Mouse (Mus musculus): ENCODE data around the gene Ascl3.

Gene Ascl3

DNA sequence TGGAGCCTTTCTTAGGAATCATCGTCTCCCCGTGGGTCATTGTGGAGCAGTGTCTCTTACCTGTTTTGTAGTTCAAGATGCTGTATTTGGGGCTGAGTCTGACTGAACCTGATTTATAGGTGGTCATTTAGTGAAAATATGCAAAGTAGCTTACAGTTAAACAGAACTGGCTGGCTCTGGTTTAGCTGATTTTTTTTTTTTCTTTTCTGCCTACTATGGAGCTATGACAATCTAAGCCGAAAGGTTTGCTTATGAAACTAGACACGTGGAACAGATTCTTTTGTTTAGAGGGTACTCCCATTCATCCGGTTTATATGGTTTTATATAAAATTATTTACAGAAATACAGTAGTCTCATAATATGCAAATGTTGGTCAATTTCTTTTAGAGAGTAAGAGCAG, at the start of gene Ascl3:
Gene Ascl3 (minus strand): TSS at position 101 of the 400 bp plus-strand sequence.
- DNase-seq (ENCODE audit: low spot score) = no peak

DNA sequence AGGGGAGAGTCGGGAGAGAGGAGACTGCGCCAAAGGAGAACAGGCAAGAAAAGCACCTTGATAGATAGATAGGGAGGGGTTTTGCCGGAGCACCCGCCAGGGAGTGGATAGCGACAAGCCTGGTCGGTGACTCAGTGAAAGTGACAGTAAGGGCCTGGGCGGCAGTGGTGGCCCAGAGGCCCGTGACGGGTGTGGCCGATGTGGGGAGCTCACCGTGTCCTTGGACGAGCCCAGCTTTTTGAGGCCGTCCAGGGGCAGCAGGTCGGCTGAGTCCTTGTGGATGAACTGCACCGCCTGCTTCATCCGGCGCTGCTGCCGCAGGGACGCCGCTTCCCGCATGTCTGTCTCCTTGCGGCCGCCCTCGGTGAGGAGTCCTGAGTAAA, 49.6 kb upstream of the Ascl3 start:
- DNase-seq (ENCODE audit: low spot score) = no peak

DNA sequence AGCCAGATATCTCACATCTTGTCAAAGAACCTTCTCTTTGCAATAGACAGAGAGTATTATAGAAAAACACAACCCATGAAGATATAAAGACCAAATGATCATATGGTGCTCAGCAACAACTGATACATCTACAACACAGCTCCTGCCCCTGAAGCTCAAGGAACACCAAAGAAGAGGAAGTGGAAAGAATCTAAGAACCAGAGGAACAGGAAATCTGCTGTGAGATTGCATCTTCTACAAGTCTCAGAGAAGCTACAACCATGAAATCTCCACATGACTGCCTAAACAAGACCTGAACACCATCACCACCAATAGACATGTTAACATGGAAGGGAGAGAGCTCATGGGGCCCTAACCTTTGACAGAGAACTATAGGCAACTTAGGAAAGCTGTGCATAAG, 40.7 kb upstream of the Ascl3 start:
- DNase-seq (ENCODE audit: low spot score) = no peak

DNA sequence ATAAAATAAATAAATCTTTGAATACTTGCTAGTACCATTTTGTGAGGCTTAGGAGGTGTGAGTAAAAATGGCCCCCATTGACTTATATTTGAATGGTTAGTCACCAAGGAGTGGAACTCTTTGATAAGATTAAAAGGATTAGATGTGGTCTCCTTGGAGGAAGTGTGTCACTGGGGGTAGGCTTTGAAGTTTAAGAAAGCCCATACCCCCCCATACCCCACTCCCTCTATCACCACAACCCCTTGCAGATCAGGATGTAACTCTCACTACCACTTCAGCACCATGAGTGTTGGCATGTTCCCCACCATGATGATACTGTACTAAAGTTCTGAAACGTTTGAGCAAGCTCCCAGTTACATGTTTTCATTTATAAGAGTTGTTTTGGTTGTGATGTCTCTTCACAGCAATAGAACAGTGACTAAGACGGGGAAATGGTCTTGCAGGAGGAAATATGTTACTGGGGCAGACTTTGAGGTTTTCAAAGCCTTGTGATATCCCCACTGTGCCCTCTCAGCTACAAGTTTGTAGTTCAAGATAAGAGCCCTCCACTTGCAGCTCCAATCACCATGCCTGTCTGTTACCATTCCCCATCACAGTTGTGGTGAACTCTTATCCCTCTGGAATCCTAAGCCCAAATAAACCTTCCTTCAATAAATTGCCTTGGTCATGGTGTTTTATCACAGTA, 37.3 kb upstream of the Ascl3 start:
- DNase-seq (ENCODE audit: low spot score) = peak; percentile 56

DNA sequence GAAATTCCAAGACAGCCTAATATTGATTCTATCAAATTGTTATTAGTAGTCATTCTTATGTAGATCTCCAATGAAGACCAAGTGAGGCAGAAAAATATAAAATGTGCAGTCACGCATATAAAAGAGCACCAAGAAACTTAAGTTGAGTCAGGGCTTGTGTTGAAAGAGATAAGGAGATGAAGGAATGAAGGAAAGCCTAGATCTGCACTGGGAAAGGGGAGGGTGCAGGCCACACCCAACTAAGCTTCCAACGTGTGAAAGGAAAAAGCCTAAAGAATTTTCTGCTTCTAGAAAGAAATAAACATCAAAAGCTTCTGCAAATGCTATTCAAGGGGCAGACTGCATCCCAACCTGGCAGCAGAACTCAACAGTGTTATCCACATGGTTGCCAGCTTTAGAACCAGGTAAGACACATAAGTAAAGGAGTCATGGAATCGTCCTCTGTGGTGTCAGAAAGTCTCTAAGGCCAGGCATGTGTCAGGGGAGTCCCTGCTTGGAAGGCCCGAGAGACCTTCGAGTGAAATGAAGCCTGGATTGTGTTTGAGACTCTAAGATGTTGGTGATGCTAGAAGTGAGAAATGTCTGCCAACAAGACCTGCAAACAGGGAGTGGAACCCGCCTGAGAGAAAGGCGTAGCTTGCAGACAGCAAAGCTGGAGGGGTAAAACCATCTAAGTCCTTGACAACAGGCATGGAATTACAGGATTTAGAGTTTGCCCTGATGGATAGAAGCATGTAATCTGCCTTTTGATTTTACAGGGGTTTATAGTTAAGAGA, 36.2 kb upstream of the Ascl3 start:
- no peak for DNase-seq (ENCODE audit: low spot score)

DNA sequence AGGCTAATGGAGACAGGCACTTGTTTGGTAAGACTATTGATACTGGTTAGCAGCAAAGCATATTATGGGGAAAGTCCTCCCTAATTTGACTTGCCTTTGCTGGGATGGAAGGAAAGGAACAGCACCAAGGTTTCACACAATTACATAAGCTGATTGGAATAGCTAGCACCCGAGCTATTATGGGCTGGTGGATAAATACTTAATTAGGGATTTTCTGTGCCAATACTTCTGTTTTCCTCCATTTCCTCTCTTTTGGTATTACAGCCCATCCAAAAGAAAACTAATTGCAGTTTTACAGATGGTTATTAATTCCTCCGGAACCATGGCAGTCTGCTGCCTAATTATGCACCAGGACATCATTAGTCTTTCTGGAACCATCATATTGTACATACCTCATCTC, 32.5 kb upstream of the Ascl3 start:
- no peak for DNase-seq (ENCODE audit: low spot score)

DNA sequence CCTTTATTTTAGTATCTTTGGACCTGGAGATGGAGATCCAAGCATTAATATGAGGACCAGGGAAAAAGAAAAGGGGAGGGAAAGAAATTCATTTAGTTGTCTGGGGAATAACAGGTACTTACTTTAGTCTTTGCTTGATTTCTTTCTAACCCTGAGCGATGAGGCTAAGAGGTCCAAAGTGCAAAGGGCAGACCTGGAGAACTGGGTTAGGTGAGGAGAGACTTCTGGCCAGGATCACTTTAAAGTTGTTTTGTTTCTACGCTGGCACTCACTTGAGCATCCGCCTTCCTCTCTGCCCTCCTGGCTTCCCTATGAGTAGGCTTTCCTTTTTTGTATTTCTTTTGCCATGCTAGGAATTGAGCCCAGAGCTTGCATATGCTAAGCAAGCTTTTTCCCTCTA, 24.8 kb upstream of the Ascl3 start:
- DNase-seq (ENCODE audit: low spot score) = no peak

DNA sequence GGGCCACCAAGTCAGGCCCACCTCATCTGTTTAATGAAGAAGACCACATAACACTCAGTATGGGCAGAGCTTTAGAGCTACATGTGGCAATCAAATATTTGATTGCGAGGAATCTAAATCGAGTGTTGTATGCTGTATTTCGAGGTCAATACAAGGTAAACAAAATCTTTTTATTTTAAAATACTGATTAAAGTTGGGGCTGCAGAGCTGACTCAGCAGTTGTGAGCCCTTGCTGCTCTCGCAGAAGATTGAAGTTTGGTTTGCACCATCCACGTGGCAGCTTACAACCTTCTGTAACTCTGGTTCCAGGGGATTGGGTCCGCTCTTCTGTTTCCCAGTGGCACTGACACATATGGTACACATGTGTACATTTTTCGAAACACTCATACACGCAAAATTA, 22.5 kb upstream of the Ascl3 start:
- no peak for DNase-seq (ENCODE audit: low spot score)

DNA sequence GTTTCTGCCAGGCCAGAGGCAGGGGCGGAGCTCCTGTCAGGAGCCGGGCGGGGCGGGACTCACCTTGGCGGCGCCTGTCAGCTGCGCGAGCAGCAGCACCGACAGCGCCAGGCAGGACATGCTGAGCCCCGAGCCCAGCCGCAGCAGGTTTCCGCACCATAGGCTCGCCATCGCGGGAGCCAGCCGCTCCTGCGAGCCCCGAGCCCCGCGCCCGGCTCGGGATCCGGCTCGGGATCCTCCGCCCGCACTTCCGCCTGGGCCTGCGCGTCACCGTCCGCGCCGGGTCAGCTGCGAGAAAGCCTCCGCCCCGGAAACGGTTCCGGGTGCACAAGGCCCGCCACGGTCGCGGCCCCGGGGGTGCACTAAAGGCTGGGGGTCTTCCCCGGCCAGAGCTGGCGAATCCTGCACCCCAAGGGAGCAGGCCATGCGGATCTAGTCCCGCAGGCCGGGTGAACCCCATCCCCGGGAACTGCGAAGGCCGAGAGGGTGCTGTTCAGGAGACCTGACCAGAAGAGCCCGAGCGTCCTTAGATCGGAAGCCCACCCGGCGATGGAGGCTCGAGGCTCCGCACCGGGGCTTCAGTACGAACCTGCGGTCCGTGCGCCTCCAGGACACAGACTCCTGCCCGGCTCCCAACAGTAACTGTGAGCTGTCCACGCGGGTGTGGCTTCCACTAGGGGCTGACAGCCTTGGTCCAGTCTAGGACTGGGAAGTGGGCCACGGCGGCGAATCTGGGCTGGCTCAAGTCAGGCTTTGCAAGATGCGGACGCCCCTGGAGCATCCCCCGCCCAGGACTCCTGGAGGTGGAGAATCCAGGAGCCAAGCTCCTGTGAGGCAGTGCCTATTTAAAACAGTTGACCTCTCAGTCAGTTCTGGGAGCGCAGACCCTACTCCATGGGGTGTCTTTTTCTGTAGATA, 20.7 kb upstream of the Ascl3 start, which contains the start of gene Tmem9b:
Gene Tmem9b (minus strand): TSS at position 868 of the 918 bp plus-strand sequence.
- peak; percentile 80 for DNase-seq (ENCODE audit: low spot score)

DNA sequence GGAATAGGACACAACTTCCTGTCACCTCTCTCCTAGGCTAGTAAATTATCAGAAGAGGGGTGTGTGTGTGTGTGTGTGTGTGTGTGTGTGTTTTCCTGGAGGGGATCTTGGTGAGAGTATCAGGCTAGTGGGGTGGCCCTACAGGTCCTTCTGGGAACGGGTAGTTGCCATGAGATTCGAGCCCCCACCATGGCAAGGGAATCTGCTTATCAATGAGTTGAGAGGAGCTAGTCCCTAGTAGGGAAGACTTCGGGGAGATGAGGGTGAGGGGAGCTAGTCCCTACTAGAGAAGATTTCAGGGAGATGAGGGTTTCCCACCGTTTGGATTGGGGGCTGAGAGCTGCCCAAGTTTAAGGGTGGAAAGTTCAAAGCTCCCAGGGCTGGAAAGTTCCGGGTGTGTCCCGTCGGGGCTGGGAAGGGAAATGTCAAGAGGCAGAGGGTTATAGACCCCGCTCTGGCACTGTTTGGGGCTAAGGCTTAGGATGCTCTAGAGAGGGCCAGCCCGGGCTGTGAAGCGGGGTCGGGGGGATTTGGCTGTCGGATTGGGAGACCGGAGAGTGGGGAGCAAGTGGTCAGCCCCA, 20.0 kb upstream of the Ascl3 start:
- DNase-seq (ENCODE audit: low spot score) = no peak

DNA sequence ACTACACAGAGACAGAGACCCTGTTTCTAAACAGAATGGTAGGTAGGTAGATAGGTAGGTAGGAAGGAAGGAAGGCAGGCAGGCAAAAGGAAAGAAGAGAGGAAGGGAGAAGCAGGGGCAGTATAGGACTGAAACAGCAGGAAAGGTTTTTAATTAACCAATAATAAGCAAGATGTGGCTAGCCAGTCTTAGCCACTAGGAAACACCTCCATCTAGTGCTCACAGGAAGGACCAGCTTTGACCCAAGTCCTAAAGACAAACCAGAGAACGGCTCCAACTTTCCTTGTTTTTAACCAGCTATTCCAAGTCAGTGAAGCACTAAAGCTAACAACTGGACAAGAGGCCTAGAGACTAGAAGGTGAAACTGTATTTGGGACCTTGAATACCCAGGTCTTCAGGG, 16.2 kb upstream of the Ascl3 start:
- DNase-seq (ENCODE audit: low spot score) = no peak

DNA sequence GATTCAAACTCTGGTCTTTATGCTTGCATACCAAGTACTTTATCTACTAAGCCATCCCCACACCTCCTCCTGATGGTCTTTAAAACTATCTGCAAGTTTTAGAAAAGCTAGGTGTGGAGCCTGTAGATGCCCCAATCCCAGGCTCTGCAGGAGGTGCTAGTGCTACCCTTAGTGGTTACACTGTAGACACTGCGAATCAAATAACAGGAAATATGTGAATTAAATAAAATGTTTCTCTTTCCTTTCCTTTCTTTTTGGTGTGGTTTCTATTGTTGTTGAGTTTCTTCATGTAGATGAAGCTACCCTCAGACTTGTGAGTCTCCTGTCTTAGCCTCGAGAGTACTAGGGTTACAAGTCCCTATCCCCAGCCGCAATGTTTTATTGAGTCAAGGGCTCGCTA, 10.2 kb upstream of the Ascl3 start:
- peak; percentile 32 for DNase-seq (ENCODE audit: low spot score)

DNA sequence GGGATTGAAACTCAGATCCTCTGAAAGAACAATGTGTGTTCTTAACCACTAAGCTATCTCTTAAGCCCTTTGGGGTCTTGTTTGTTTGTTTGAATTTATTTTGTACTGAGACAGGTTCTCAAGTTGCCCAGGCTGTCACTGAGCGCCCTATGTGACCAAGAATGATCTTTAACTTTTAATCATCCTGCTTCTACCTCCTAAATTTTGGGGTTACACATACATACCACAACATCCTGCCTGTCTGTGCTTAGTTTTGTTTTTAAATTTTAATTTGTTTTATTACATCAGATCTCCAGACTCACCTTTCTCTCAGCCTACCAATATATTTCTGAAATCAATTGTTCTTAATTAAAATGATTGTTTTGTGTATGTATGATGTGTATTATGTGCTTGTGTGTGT, 9.5 kb upstream of the Ascl3 start:
- DNase-seq (ENCODE audit: low spot score) = no peak

DNA sequence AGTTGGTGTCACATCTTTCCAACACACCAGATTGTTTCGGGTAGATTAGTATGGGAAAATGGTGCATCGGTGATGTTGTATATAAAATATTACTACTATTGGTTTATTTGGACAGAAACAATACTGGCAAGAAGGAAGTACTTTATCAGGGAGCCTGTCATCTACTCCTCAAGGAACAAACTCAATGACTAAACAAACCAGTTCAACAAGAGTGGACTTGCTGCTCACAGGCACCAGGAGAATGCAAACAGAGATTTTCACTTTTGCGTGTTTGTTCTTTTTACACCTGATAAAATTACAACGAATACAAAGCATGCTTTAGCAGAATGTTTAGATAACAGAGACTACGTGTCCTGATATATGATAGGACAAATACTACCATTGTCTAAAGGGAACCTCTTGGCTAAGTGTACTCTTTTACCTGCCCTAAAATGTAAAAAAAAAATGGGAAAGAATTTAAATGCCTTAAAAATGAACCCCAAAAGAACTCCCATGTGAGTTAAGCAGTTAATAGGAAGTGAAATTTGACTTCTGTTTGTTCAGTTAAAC, 8.4 kb upstream of the Ascl3 start:
- DNase-seq (ENCODE audit: low spot score) = no peak

DNA sequence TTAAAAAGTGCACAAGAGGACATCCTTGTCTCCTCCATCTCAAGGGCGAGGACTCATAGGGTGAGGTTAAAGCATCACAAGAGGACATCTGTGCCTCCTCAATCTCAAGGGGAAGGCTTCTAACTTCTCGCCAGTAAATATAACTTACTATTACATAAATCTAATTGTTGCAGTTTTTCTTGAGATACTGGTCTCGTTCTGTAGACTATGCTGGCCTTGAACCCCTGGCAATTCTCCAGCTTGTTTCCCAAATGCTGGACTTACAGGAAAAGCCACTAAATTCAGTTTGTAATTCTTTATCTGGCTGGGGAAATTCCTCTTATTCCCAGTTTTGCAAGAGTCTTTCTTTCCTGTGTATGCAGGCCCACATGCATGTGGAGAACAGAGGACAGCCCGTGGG, 3.3 kb upstream of the Ascl3 start:
- no peak for DNase-seq (ENCODE audit: low spot score)

DNA sequence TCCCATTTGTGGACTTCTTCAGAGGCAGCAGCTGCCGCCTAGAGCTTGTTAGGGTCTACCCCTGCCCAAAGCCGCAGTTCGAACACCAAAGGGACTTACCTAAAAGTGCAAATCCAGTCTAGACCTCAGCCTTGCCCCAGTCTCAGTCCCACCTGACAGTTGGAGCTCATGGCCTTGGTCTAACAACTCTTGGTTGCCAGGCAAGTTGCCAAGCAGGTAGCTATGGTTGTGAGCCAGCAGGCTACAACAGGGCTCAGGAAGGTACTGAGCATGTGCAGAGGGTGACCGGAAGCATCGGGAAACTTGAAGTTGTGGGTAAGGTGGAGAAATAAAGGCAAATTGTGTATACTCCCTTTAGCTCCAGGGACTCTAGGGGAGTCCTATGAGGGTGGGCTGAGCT, 7.8 kb downstream of the Ascl3 start, which contains the start of gene BC051019:
Gene BC051019 (minus strand): TSS at position 154 of the 400 bp plus-strand sequence.
- no peak for DNase-seq (ENCODE audit: low spot score)

DNA sequence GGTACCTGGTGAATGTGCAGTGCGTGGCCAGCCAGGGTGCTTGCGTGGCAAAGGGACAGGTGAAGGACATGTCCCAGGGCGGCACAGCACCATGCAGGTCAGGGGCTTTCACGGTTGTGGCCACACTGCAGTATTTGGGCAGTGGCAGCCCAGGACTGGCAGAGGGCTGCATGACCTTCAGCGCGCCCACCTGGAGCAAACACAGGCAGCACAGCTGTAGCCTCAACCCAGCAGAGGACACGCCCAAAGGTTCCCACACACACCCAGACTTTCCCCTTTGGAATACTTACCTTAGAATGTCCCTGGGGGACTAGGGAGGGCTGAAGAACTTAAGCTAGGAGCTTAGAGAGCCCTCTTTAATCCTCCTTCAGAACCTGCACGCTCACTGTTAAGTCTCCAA, 8.4 kb downstream of the Ascl3 start:
- DNase-seq (ENCODE audit: low spot score) = no peak

DNA sequence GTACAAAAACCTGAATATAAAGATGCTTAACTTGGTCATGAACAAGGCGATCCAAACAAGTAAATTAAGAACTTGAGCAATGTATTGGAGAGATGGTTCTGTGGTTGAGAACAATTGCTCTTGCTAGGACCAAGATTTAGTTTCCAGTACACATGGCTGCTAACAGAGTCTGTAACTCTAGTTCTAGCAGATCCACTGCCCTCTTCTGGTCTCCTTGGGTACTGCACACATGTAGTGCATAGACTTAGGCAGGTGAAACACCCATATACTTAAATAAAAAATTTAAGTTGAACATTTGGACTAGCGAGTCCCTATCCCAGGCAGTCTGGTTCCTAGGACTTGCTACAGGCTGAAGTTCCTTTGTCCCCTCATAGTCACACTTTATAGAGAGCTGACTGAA, 8.9 kb downstream of the Ascl3 start:
- no peak for DNase-seq (ENCODE audit: low spot score)

DNA sequence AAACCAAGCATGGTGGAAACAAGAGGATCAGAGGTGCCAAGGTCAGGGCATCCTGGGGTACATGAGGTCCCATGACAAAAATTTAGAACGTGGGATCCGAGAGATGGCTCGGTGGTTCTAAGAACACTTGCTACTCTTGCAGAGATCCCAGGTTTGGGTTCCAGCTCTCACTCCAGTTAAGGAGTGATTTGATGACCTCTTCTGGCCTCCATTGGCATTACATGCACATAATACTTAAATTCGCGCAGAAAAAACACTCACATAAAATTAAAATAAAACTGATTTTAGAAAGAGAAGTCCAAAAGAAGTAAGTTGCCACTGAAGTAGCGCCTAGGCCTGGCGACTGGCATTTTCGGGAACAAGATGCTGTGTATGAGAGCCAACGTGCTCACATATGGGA, 12.2 kb downstream of the Ascl3 start:
- DNase-seq (ENCODE audit: low spot score) = no peak

DNA sequence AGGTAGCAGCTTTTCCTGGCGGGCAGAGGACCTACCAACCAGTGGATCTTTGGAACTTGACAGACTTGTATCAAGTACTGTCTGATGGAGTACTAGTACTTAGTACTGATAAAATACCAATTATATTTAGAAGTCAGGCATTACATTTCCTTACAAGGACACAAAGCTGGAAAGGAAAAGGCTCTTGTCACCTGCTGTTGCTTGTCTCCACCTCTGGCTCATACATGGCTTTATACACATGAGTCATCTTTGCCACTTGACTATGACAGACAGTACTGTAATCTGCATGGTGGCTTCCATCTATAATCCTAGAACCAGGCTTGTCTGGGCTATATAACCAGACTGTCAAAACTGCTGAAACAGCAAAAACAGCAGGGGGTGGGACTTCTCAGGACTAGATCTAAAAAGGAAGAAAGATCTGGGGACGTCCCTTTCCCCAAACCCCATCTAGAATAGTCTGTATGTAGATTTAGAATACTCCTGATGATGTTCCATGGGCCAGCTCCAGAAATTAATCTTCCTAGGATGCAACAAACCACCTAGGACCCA, 18.0 kb downstream of the Ascl3 start:
- DNase-seq (ENCODE audit: low spot score) = no peak

DNA sequence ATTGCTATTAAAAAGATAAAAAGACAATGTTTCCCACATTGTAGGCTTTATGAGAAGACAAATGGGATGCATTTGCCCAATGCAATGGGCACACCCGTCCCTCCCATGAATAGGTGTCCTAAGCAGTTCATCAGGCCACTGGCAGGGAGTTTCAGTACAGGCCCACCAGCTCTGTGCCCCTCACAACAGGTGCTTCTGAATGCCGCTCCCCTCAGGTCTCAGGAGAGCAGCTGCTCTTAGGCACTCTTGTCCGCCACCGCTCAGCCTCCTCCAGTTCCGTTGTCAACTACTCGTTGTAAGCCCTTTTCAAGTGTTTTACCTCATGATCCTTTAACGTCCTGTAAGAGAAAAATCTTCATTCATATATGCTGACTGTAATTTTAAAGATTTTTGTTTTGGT, 19.3 kb downstream of the Ascl3 start:
- no peak for DNase-seq (ENCODE audit: low spot score)

DNA sequence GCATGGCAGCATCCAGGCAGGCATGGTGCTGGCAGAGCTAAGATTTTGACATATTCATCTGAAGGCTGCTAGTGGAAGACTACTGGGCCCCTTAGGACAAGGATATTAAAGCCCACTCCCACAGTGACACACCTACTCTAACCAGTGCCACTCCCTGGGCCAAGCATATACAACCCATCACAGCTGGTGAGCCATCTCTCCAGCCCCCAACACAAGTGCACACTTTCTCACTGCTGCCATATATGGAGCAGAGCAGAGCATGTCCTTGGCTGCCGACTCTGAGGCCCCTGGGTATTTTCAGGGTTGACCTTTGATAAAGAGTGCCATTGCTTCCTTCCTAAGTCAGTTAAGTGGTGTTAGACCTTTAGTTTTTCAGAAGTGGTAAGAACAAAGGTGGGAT, 21.5 kb downstream of the Ascl3 start:
- DNase-seq (ENCODE audit: low spot score) = no peak

Data from T-cell, adult 2 months (primary cell).